Mouse (Mus musculus) spleen, postnatal 14 days (tissue): ENCODE measurements around the gene Mn1.

Experiments
- DNase-seq, 2 experiments: peaks; one replicate each; pipeline ENCODE4 v3.0.0; 2021 to 2022; ENCODE audit warnings: low spot score in 2 of 2

Mn1 gene

DNA sequence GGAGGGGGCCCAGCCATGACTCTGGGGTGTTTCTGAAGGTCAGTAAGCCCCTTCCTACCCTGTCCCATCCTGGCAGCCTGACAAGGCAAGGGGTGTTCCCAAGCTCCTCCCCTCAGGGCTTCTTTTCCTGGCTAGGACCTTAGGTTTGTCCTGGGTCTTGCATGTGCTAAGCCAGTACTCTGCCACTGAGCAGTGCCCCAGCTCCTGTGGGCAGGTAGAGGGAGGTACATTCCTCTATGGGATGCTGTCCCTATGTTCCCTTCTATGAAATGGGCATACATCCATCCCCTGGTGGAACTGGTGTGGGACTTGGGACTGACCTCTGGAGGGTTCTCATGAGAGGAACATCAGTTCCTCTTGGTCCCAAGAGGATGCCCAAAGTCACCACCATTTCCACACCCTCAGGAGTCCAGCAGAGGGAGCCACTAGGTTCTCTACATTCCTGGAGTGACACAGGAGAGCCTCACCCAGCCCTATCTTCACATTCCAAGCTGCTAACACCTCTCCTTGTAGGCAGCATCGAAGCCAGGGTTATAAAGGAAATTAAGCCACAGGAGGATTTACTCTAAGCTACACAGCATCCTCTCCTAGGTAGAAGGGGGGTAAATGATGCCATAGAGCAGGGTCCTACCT is 7.6 kb upstream of the Mn1 start:
- no peak for DNase-seq

DNA sequence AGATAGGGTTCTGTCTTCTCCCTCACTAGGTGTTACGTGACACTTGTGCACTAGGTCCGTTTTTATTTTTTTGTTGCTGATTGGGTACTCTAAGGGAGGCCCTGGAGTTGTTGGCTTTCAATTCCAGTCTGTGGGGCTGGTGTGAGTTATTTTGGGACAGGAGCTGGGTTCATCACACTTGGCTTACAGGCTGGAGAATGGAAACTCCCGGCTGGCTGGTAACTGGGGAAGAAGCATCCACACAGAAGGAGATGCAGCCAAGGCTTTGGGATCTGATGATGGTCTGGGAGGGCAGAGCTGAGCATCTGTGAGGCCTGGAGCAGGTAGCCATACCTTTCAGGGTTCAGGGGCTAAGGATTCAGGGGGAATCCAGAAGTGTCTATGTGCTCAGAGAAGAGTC is 6.5 kb upstream of the Mn1 start:
- DNase-seq = no peak

DNA sequence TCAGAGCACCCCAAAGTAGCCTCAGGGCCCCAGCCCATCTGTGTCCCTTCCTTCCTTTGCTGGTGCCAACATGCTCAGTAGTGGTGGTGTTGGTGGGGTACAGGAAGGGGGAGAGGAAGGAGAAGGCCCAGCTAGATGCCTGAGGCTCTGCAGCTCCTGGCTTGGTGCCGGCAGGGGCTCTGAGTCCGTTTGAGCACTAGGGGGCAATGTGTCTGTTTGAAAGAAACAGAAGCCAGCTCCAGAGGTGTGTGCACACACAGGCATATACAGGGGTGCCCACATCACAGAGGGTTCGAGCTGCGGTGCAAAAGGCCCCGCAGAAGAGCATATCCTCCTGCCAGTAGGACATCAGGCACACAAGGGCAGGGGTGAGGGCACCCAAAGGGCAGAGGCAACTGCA is 3.0 kb upstream of the Mn1 start:
- peak; percentile 31 to 53 for DNase-seq

DNA sequence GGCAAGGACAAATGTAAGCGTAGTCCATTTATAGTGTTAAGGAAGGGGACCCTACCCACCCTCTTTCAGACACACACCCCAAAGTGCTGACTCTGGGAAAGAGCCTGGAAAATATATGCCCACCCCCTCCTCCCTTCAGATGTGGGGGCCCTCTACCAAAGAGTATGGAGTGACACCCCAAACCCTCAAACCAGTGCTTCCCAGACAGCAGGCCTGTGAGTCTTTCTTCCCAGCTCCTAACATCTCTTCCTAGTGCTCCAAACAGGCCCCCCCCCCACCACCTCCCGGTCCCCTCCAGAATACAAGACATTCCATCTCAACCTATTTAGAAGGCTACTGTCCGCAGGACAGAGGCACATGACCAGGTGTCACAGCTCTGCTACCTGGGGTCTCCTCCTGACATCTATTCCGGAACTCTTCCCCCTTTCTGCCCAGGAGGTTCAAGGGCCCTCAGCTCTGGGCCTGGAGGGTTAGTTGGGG is 2.4 kb upstream of the Mn1 start:
- no peak for DNase-seq

DNA sequence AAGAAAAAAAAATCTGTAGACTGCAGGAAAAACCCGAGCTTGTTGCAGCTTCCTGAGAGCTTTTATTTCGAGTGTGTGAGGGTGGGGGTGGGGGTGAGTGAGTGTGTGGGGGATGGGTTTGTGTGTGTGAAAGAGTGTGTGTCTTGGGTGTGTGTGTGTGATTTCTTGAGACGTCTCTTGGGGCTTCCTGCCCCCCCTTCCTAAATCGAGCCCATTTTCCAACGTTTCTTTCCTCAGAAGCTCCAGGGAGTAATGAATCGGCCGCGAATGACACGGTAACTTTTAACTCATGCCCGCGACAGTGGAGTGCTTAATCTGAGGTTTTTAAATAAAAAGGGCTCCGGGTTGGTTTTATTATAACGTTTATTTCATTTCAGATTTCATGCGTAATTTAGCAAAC is 1.6 kb upstream of the Mn1 start:
- DNase-seq = no peak

DNA sequence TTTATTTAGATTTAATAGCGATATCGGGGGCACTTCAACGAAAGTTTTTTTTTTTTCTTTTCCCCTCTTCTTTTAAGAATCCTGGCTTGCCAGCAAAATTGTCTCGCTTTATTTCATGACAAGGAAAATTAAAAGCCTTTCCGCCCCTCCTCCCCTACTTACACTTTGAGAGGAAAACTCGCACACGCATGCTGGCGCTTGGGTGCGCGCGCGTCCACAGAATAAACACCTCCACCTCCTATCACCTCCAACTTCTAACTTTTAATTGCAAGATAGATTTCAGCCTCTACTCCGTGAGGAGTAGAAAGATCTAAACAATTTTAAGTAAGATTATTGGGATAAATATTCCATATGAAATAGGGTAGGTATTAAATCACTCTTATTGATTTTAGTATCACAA is 1.1 kb upstream of the Mn1 start:
- DNase-seq = no peak

DNA sequence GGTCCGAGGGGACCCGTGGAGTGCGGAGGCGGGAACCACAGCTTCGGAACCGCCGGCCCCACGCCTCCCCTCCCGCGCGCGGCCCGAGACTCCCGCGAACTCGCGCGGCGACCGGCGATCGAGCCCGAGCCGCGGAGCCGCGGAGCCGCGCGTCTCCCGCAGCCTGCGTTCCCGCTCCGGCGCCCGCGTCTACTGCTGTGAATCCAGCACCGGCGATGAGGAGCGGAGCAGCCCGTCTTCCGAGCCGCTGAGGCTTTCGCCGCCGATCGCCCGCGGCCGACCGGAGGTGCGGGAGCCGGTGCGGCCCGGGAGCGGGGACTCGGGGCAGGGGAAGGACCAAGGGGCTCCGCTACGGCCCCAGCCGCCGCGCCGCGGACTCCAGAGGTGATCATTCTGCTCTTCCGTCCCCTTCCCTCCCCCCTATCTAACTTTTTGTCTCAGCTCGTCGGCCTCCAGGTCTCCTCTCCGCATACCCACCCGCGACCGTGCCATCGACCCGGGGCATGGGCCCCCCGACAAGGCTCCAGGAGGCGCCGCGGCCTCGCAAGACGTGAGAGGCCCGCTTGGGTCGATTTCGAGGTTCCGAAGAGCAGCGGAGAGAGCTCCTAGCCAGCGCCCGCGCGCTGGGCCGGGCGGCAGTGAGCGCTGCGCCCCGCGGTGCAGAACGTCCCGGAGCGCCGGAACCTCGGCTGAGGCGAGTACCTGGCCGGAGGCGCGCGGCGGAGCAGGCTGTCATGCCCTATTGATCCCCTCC is 393 bp downstream of the Mn1 start:
- DNase-seq = no peak

DNA sequence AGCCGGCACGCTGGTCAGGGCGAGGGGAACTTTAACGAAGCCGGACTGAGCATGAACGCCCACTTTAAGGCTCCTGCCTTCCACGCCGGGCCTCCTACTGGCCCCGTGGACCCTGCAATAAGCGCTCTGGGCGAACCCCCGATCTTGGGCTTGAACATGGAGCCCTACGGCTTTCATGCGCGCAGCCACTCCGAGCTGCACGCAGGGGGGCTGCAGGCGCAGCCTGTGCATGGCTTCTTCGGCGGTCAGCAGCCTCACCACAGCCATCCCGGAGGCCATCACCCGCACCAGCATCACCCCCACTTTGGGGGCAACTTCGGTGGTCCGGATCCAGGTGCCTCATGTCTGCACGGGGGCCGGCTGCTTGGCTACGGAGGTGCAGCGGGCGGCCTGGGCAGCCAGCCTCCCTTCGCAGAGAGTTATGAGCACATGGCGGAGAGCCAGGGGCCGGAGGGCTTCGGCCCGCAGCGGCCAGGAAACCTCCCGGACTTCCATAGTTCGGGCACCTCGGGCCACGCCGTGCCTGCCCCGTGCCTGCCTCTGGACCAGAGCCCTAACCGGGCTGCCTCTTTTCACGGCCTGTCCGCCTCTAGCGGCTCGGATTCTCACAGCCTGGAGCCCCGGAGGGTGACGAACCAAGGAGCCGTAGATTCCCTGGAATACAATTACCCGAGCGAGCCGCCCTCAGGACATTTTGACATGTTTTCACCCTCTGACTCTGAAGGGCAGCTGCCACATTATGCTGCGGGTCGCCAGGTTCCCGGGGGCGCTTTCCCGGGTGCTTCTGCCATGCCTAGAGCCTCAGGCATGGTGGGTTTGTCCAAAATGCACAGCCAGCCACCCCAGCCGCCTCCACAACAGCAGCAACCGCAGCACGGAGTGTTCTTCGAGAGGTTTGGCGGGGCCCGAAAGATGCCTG is 1.3 kb downstream of the Mn1 start:
- DNase-seq = no peak

DNA sequence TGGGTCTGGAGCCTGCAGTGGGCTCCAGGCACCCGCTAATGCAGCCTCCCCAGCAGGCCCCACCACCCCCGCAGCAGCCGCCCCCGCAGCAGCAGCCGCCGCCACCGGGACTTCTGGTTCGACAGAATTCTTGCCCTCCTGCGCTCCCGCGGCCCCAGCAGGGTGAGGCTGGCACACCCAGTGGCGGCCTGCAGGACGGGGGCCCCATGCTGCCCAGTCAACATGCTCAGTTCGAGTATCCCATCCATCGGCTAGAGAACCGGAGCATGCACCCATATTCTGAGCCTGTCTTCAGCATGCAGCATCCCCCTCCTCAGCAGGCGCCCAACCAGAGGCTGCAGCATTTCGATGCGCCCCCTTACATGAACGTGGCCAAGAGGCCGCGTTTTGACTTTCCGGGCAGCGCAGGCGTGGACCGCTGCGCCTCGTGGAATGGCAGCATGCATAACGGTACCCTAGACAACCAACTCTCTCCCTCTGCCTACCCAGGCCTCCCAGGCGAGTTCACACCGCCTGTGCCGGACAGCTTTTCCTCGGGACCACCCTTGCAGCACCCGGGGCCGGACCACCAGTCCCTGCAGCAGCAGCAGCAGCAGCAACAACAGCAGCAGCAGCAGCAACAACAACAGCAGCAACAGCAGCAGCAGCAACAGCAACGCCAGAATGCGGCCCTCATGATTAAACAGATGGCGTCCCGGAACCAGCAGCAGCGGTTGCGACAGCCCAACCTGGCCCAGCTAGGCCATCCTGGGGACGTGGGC is 2.1 kb downstream of the Mn1 start:
- no peak for DNase-seq

DNA sequence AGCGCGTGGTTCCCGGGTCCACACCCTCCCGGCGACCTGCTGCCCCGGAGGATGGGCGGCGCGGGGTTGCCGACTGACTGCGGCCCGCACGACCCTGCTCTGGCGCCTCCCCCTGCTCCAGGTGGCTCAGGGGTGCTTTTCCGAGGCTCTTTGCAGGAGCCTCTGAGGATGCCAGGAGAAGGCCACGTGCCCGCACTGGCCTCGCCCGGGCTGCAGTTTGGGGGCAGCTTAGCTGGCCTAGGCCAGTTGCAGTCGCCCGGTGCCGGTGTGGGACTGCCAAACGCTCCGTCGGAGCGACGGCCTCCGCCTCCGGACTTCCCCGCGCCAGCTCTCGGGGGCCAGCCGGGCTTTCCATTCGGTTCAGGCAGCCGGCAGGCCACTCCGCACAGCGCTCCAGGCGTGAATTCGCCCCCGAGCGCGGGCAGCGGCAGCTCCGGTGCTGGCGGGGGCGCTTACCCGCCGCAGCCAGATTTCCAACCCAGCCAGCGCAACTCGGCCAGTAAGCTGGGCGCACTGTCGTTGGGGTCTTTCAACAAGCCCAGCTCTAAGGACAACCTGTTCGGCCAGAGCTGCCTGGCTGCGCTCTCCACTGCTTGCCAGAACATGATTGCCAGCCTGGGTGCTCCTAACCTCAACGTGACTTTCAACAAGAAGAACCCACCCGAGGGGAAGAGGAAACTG is 3.0 kb downstream of the Mn1 start:
- DNase-seq = no peak

DNA sequence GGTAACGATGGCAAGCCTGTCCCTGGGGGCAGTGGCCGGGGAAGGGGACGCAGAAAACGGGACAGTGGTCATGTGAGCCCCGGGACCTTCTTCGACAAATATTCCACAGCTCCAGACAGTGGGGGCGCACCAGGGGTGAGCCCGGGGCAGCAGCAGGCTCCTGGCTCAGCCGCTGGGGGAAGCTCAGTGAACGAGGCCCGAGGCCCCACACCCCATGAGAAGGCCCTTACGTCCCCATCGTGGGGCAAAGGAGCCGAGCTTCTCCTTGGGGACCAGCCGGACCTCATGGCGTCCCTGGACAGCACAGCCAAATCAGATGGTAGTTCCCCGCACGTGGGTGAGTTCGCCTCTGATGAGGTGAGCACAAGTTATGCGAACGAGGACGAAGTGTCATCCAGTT is 3.7 kb downstream of the Mn1 start:
- no peak for DNase-seq

DNA sequence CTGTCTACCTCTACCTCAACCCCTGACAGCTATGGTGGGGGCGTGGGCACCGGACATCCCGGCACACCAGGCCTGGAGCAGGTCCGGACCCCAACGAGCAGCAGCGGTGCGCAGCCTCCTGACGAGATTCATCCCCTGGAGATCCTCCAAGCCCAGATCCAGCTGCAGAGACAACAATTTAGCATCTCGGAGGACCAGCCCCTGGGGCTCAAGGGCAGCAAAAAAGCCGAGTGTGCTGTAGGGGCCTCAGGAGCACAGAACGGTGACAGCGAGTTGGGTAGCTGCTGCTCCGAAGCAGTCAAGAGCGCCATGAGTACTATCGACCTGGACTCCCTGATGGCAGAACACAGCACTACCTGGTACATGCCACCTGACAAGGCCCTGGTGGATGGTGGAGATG is 4.3 kb downstream of the Mn1 start:
- no peak for DNase-seq

DNA sequence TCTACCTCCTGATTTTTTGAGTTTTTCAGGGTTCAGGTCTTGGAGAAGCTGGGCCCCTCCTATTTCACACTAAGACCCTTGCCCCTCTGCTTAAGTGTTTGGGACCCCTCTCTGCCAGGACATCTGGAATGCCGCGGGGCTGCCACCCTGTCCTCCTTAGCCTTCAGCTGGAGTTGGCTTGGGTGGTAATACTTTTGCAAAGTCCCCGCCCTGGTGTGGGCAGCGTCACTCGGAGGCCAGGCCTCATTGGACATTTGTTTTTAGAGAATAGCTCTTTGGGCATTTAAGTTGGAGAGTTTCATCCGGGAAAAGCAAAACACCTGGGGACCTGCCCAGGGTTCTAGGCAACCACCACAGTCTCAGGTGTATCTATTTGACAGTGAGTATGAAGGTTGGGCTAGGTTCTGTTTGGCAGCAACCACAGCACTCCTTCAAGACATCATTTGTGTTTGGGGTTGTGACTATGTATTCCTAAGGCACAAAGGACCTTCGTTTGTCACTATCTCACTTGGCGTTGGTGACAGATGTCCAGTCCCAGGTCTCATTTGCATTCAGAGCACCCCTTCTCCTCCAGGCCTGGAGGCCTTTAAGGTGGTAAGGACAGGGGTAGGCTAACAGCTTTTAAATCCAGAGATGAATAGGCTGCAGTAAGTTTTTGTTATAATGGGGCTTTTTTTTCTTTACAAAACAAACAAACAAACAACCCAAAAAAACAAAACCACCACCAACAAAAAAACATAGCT is 5.1 kb downstream of the Mn1 start:
- no peak for DNase-seq

DNA sequence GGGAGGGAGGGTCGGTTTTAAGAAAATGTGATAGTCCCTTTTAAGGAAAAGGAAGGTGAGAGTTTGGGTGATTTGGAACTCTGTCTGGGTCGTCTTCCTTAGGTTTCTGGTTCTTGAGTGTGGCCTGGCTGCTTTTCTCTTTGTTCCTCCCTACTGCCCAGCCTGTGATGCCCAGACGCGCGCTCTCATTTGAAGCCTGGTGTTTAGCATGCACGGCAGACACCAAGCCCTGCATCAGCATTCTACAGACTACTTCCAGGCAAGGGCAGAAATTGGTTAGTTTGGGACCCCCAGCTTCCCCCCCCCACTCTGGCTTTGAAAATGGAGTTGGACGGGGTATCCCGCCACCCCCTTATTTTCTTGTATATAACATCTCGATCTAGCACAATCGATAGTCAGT is 5.8 kb downstream of the Mn1 start:
- DNase-seq = no peak

DNA sequence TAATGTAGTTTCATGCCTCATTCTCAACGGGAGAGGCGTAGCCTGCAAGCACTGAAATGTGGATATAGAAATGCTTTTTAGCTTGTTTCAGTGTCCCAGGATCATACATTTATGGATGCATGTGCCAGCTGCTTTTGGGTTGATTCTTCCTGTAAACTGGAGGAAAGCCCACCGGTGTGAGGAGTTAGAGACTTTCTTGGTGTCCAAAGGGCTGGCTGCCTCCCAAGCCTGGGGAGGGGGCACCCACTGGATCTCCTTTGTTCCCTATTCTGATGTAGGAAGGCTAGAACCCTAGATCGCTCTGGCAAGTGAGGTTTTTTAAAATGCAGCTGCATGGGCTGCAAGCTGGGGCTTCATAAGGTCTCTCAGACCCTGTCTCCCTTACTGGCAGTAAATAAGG is 6.5 kb downstream of the Mn1 start:
- DNase-seq = no peak

DNA sequence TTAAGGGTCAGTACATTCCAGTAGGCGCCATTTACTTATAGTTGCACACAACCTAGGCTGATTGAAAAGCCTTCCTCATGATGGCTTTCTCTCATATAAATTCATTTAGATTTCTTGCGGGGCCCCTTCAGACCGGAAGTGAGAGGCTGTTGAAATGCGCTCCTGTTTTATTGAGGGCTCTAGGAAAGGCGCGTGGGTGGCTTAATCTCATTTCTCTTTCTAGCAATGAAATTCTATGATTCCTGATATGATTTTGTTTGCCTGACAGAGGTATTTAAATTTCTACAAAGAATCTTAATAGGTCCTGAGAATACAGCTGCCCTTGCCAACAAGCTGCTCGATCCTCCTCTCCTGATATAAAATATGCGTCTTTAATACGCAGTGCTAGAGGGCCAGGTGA is 8.7 kb downstream of the Mn1 start:
- no peak for DNase-seq

DNA sequence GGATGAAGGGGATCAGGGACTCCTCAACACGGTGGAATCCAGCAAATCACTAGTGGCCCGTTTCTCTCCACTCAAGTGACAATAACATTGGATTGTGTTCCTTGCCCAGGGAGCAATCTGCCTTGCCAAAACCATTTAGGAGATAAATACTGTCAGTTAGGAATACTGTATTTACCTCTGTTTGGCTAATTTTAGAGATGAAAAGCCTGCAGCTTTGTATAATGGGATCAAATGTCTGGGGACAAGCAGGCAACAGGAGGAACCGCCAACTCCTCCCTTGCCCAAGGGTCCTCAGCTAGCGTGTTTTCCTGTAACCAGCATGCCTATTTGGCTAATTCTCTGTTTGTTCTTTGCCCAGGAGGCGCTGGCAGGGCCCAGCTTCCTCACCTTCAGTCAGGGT is 9.1 kb downstream of the Mn1 start:
- DNase-seq = no peak

DNA sequence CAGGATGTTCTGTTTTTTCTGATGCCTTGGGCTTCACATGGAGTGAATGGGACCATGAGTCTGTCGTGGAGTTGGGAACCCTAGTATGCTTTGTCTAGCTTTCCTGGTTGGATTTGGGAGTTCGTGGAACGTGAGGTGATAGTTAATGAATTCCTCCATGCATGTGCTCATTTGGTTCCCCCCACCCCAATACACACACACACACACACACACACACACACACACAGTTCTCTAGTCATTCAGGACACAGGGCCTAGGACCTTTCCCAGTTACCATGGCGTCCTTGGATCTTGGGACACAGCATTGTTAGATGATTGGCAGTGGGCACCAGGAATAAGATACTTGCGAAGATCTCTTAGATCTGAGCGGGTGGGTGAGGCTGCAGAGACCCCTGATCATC is 11.7 kb downstream of the Mn1 start:
- DNase-seq = no peak

DNA sequence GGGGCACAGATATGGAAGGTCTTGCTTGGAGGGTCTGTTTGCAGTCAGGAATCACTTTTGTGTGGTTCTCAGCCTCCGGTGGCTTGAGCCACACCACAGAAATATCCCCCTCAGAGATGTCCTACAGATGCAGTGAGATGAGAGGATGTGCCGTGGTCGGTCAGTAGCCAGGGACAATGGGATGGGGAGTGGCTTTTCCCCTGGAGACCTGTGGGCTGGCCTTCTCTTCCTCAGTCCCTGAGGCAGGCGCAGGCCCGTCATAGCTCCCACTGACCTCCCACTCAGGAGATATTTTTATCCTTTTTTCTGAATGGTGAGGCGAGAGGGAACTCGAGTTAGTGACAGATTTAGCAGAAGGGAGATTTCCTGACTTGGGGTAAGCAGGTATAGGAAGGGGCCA is 12.6 kb downstream of the Mn1 start:
- no peak for DNase-seq

DNA sequence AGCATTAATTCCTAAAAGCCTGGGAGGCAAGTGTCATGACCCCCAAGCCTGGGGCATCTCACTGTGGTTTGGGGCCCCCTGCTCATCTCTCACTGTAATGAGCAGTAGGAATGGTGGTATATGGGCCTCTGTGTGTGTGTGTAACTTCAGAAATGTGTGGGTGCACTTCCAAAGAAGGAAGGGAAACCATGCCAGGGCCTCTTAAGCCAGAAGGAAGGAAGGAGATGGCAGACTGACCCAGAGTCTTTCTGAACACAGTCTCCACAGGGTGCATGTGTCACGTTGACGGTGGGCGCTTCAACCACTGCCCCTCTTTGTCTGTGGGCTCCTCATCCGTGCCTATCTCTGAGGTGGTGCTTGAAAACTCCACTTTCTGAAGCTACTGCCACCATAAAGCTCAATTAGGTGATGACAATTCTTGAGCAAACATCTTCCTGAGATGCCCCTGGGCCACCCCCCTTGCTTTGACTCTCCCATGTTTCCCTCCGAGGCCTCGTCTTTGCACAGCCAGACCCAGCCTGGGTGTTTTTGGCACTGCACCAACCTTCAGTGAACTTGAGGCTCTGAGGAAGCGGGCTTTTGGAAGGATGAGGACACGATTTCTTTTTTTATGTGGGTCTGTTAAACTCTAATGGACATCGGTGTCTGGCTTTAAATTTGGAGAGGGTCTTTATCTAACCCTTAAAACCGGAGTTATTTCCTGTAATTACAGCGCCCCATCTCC is 14.0 kb downstream of the Mn1 start:
- DNase-seq = no peak
